Mouse (Mus musculus) adrenal gland, postnatal 25 days (tissue): ENCODE results near the gene Myo18a. TPM values are rescaled to one million over a fixed set of nuclear protein-coding genes. Genes with fewer than 3 reads are reported as not detected.

Experiments
- DNase-seq: peaks from one replicate; pipeline ENCODE4 v3.0.0; 2021; ENCODE audit warnings: mixed read lengths
- total RNA-seq: library from RNA; stranded (reverse); gene quantifications from 2 replicates; pipeline ENCODE4 v1.2.3, GENCODE M21; 2021

The Myo18a gene
- total RNA-seq, 1 experiment from 2014 or later, result 84.2 TPM

DNA sequence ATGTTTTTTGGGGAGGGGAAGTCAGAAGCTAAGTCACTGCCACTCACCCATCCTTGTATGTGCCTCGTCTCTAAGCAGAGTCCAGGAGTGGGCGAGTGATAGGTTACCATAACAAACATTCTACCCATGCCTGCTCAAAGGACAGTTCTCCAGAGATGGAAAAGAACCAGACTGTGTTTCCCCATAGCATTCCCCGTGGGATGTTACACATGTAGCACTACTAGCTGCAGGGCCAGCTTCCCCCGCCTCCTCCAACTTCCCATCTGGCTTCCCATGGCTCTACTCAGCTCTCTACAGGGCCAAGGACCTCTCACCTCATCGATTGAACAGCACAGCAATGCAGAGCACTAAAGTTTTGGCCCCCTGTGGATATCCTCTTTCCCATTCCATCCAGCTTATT is 32.2 kb downstream of the Myo18a start:
- no peak for DNase-seq

DNA sequence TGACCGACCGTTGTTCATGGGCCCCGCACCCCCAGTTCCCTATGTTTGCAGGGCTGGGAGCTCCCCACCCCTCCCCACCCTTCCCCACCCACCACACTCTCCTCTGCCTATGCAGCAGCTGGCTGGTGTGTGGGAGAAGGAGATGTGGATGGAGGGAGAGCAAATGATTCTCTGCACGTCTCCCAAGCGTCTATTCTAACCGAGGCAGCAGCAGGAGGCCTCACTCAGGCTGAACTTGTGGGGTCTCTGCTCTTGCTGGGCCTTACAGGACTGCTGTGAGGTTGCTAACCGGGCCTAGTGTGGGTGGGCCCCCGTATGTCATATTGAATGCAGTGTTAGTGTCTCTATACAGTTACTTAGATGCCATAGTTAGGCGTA is 37.4 kb downstream of the Myo18a start:
- no peak for DNase-seq

DNA sequence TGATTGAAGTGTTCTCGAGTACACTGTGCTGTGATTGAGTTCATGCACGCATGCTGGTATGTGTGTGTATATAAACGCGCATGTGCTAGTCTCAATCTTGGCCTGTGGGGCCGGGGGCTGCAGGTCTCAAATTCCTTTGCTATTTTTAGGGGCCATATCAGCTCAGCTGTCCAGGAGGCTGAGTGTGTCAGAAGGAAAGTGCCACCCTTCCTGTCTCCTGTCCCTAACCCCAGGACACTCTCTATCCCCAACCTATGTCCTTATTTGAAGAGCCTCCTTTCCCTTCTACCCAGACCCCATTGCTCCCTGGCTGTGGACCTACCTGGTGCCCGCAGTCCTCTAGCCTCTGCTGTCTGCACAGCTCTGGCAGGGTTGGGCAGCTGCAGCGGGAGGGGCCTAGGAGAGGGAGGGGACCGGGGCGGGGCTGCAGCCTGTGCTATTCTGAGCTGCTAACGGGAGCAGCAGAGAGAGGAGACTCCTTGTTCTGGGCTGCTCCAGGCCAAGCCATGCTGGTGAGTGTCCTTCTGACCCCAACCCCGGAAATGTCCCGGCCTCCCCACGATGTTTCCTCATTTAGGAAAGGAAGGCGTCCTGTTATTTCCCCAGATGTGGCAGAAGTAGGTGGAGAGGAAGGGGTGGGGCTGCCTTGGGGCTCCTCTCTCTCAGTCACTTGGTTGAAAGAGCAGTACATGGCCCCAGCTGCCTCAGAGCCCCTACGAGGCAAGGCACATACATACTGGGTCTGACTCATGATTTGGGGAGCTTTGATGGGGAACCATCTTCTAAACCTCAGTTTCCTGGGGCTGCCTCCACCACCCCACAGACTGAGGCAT is 38.0 kb downstream of the Myo18a start:
- DNase-seq, result peak; percentile 77

DNA sequence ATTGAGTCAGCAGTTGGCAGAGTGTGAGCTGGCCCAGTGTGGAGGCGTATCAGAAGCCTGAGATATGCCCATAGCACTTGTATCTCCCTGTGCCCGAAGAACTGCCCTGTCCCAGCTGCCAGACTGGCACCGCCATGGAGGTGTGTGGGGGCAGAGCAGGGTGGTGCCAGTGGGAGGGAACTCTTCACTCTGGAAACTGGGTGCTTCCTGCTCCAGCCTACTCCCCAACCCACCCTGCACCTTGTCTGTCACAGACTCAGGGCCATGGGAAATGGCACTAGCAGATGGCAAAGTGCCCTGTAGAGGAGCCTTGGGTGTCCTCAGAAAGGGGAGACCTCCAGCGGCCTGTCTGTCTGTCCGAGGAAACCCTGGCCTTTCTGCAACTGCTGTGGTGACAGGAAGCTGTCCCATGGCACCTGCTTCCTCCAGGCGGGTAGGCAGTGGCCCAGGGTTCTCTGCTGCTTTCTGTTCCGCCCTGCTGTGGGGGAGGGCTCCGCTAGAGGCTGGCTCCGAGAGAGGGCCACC is 39.4 kb downstream of the Myo18a start:
- DNase-seq, result no peak

DNA sequence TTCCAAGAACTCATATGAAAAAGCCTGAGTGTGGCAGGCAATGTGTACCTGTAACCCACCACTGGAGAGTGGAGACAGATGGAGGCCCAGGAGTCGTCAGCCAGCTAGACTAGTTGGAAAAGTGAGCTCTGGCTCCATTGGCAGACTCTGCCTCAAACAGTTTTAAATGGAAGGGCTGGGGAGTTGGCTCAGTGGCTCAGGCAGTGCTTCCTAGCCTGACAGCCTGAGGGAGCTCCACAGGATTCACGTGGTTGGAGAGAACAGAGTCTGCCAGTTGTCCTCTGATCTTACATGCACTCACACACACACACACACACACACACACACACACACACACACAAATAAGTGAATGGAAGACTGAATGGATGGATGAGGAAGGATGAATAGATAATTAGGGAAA is 43.2 kb downstream of the Myo18a start:
- DNase-seq, result no peak

DNA sequence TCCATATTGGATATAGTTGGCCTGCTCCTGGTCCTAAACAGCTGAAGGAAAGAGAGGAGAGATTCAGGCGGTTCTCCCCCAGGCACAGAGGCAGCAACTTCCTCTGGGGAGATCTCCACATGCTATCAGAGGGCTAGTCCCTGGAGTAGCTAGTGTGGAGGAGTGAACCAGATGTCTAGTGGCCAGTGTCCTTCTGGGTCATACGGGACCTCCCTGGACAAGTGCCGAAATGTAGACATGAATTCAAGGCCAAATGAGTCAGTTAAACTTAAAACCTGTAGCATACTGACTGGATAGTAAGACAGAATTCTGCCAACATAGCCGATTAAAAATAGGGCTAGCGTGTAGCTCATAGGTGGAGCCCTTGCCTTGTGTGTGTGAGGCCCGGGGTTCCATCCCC is 43.8 kb downstream of the Myo18a start:
- DNase-seq, result no peak

DNA sequence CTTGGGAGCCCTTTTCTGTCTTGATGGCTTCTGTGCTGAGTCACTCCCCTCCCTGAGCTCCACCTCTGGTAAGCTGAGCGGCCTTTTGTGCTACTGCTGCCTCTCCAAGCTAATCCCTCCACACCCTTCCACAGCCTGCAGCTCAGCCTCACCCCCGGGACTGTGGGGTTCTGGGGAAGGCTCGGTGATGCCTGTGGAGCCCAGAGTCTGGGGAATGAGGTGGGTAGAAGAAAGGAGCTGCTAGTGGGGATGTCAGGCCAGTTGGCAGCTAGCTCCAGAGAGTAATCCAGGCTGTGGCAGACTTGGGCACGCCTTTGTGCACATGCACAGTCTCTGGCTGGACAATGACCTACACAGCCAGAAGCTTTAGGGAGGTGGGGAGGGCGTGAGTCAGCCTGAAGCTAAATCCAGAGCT is 45.0 kb downstream of the Myo18a start:
- DNase-seq, result peak; percentile 46

DNA sequence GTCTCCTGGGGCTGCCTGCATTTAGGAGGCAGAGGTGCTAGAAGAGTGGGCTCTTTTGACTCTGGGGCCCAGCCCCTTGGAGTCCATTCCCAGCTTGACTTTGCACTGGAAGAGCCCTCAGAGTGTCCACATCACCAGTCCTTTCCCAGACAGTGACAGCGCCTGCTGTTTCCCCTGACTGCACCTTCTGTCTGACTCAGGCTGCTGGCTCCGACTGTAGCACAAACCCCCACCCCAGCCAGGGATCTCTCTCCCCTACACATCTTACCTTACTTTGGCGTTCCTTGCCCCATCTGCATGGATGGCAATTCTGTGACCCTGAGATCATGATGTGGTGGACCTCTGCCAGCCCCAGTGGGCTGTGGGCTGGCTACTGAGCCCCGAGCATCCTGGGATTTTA is 46.2 kb downstream of the Myo18a start:
- no peak for DNase-seq

DNA sequence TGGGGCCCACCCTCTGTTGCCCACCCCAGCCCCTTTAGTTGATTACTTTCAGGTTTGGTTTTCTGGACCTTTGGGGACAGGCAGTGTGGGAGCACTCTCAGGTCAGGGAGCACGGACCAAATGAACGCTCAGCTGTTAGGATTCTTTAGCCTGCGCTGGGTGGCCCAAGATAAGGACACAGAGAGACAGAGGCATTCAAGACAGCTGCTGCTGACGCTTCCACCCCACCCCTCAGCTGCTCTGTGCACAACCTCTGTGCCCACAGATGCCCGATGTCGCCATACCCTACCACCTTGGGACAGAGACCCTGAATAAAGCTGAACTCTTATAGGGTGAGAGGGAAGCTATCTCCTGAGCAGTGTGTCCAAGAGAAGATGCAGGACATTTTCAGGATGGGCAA is 47.0 kb downstream of the Myo18a start:
- DNase-seq, result no peak

DNA sequence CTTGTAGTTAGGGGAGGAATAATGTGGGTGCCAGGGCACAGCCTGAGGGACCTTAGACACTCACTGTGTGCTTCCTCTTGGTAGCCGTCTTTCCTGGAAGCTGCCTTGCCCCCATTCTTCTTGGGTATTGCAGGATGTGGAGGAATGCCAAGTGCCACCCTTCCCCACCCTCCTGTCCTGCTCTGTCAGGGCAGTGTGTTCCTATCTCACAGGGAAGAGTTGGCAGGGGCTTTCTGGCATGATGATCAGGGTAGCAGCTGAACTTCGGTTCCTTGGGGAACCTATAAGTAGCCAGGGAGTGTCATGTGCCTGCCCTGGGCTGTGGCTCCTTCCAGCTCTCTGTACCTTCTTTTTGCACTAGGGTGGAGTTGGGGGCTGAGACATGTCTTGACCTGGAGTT is 50.9 kb downstream of the Myo18a start:
- DNase-seq, result no peak

DNA sequence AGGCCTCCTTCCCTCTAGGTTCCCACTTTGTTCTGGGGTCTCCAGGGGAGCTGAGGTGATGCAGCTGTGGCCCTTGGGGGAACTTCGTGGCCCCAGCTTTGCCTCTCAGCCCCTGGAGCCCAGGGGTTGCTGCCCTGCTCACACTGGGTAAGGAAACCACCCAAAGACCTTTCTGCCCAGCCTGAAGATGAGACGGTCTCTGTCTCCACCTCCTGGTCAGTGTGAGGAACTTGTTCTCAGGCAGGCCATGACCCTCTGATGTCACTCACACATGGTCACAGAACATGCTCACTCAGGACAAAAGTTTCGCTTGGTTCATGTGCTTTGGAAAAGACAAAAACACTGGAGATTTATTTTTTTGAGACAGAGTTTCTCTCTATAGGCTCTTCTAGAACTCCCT is 53.0 kb downstream of the Myo18a start:
- DNase-seq, result peak; percentile 68

DNA sequence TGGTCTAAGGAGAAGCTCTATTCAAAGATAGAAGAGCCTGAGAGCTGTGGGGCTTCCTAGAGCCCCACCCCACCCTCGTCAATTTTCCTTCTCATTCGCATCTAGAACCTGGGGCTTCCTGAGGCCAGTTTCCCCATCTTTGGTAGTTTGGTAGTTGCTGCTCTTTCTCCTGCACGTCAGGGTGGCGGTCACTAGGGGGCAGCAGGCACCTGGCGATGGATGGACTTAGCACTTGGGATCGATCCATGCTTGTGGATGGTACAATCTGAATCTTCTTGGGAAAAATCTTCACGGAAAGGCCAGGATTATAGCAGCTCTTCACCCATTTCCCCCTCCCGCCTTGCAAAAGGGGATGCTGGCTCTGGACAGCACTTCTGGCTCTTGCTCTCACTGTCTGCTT is 58.6 kb downstream of the Myo18a start:
- peak; percentile 65 for DNase-seq

DNA sequence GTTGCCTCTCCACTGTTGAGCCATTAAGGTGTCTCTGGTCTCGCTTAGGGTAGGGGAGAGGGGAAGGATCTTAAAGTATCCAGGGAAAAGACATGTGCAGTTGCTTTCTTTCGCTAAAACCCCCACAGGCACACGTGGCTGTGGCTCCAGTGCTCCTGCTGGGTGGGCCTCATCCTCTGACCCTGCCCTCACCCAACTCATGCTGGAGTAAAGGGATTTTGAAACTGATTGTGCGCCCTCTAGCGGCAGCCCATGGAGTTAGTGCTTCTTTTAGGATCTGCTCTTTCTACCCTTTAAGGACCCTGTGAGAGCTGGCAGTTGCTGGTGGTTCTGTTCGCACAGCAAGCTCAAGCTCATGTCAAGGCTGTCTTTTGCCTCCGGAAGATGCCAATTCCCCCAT is 59.7 kb downstream of the Myo18a start:
- DNase-seq, result peak; percentile 59

DNA sequence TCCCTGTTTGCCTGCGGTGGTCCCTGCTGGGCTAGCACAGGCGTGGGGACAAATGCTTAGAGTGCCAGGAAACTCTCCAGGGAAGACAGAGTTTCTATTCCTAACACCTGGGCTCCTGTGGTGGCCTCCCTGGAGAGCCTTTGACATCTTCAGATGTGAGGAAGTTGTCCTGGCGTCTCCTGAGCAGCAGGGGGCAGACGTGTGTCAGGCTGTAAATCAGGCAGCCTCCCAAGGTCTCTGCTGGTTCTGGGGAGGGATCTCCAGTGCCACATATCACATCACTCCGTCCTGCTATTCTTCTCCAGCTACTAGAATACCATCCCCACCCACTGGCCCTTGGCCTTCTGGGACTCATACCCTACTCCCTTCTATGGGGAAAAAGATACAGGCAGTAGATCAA is 62.8 kb downstream of the Myo18a start:
- DNase-seq, result peak; percentile 77

DNA sequence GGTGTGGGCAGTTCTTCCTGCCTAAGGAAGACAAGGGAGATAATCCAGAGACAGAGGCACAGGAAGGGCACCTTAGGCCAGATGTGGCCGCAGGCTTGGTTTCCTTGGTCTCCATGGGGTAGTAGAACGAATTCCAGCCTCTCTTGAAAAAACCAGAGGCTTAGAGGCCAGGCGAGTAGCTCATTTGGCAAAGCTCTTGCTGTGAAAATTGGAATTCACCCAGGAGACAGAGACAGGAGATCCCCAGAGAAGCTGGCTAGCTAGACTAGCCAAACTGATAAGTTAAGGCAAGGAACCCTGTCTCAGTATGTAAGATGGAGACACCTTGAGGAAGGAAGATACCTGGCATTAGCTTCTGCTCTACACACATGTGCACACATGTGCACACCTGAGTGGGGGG is 63.3 kb downstream of the Myo18a start:
- DNase-seq, result no peak

DNA sequence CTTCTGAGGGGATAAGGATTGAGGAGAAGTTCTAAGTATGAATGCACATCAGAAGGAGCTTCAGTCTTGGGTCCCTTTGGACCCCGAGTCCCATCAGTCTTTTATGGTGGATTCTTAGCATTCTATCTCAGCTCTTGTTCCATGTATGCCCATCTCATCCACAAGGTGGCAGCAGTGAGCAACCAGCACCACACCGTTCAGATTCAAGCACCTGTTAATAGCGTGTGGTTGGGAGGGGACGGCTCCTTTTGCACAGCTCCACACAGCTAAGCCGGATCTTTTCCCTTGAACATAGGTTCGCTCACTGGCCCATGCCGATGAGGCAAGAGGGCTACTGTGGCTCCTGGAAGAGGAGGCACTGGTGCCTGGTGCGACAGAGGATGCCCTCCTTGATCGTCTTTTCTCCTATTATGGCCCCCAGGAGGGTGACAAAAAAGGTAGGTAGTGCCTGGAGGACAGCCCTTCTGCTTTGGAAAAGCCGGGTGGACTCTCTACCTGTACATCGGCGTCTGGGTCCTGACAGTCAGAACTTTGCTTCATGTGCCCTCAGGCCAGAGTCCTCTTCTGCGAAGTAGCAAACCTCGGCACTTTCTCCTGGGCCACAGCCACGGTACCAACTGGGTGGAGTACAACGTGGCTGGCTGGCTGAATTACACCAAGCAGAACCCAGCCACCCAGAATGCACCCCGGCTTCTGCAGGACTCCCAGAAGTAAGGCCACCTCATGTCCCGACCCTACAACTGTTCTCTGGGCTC is 64.4 kb downstream of the Myo18a start:
- DNase-seq, result peak; percentile 75

DNA sequence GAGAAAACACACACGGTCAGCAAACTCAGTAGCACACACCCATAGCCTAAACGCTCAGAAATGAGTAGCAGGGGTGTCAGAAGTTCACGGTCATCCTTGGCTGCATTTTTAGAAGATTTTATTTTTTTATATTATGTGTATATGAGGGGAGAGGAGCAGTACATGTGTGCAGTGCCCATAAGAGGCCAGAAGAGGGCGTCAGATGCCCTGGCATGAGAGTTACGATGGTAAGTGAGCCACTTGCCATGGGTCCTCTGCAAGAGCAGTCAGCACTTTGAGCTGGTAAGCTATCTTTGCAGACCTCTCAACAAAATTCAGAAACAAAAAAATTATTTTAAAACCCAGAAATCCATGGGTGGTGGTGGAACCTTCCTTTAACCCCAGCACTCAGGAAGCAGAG is 65.1 kb downstream of the Myo18a start:
- DNase-seq, result no peak

DNA sequence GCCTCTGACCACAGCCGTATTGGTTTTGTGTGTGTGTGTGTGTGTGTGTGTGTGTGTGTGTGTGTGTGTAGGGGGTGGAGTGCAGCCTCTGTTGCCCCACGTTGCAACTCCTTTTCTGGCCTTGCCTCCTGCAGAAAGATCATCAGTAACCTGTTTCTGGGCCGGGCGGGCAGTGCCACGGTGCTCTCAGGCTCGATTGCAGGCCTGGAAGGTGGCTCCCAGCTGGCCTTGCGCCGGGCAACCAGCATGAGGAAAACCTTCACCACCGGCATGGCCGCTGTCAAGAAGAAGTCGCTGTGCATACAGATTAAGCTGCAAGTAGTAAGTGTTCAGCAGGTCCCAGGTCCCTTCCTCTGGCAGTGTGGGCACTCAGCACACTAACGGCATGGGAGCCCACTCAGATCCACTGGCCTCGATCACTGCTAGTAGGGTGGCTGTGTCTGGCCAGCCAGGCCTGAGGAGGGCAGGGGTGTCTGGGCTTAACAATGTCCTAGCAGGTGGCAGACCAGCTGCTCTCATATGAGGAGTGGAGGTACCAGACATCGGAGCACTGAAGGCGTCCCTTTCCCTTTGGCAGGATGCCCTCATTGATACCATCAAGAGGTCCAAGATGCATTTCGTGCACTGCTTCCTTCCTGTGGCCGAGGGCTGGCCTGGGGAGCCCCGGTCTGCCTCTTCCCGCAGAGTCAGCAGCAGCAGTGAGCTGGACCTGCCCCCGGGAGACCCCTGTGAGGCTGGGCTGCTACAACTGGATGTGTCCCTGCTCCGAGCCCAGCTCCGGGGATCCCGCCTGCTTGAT is 66.2 kb downstream of the Myo18a start:
- no peak for DNase-seq

DNA sequence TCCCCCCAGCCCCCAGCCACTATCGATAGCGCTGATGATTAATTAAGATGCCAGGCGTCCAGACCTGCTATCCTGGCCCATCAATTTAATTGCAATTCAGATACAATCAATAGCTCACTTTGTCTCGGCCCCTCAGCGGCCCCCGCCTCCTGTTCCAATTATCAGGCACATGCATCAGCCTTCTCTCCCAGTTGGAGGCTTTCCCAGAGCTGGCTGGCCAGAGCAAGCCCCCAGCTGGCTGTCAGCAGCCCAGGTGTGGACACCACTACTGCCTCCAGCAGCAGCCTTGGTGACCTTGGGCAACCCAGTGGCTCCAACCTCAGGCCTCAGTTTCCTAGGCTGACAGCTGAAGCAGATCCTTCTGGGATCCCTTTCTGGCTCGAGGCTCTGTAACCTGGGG is 67.8 kb downstream of the Myo18a start:
- DNase-seq, result no peak

DNA sequence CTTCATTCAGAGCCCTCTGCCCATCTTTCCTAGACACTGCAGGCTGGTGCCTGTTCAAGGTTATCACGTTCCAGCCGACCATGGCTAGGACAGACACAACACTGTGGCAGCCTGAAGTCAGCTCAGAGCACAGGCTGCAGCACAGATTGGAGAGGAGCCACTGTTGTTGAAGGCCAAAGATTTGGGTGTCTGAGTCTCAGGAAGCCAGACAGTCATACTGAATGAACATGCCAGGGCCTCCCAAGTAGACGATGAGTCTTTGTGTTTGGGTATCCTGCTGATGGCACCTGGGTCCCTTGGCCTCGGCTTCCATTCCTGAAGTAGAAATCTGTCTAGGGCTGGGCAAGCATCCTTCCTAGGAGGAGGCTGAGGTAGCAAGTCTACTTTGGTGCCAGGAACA is 69.5 kb downstream of the Myo18a start:
- DNase-seq, result no peak

DNA sequence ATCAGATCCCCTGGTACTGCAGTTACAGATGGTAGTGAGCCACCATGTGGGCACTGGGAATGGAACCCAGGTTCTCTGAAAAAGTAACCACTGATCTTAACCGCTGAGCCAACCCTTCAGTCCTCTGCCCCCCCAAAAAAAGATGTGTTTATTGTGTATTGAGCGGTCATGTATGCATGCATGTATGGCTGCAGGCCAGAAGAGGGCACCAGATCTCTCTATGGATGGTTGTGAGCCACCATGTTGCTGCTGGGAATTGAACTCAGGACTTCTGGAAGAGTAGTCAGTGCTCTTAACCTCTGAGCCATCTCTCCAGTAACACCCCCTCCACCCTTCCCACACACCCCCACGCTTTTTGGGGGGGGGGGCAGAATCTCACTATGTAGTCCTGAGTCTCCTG is 72.1 kb downstream of the Myo18a start:
- no peak for DNase-seq

DNA sequence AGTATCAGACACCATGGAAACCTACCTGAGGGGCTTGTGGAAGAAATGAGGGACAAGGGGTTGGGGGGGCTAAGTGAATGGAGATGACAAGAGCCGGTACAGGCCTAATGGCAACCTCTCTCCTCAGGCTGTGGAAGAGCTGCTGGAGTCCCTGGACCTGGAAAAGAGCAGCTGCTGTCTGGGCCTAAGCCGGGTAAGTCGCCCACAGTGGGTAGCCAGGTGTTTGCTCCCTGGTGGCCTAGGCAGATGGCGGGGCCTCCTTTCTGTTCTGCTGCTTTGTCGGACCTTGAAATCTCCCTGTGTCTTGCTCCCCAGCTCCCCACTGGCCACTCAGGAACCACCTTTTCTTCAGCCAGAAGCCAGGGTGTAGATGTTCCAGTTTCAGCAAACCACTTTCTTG is 73.2 kb downstream of the Myo18a start:
- DNase-seq, result no peak

DNA sequence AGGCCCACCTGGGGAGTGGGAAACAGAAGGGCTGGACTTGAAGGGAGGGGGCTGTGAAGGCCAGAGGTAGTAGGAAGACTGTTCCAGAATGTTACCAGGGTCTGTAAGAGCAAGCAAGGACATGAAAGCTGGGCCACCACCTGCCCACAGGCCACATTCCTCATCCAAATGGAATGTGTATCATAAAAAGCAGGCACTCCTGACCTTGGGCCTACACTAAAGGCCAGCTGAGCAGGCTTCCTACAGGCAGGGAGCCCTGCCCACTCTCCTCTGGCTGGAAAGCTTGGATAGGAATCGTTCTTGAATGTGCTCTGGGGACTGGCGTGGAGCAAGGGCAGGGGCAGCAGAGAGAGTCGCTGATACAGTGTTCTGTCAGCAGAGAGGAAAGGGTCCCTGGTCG is 73.7 kb downstream of the Myo18a start:
- DNase-seq, result no peak
